Mouse (Mus musculus) lung, postnatal 36 days (tissue): ENCODE results near the gene Mef2a.

Experiments used
- DNase-seq: peaks from one replicate; pipeline ENCODE4 v3.0.0; 2022; ENCODE audit warnings: mixed read lengths

Mef2a gene

GRCm38 (mm10) chr7:67206496-67206895 lies 166.2 kb downstream of the Mef2a start:
- no peak for DNase-seq

- no peak for DNase-seq
These were observed 166.8 kb downstream of the Mef2a start for GRCm38 (mm10) chr7:67205734-67206425.

GRCm38 (mm10) chr7:67203625-67204024 lies 169.0 kb downstream of the Mef2a start:
- DNase-seq, result no peak

- peak; percentile 74 for DNase-seq
These were observed 173.2 kb downstream of the Mef2a start for GRCm38 (mm10) chr7:67199412-67199811.

- DNase-seq, result no peak
These were observed 188.9 kb downstream of the Mef2a start for GRCm38 (mm10) chr7:67183786-67184185.
